Mouse (Mus musculus) ovary, postnatal 10 days (tissue): ENCODE results near the gene Tcf7l2.
A peak's percentile ranks its signal among the peaks of the same experiment; 100 is the strongest.

Source experiments
- DNase-seq: peaks from one replicate; pipeline ENCODE4 v3.0.0; 2022; ENCODE audit warnings: low spot score

Gene Tcf7l2

GRCm38 (mm10) chr19:55729376-55729775, 12.2 kb upstream of the Tcf7l2 start:
- DNase-seq = no peak

GRCm38 (mm10) chr19:55732499-55732898, 9.1 kb upstream of the Tcf7l2 start:
- no peak for DNase-seq

- DNase-seq = no peak
Observed at GRCm38 (mm10) chr19:55732994-55733393, 8.6 kb upstream of the Tcf7l2 start.

- DNase-seq = no peak
Observed at GRCm38 (mm10) chr19:55736016-55736415, 5.6 kb upstream of the Tcf7l2 start.

- DNase-seq = no peak
Observed at GRCm38 (mm10) chr19:55739713-55740112, 1.9 kb upstream of the Tcf7l2 start.

- no peak for DNase-seq
Observed at GRCm38 (mm10) chr19:55740753-55741438, 724 bp upstream of the Tcf7l2 start.

GRCm38 (mm10) chr19:55742386-55743000, 873 bp downstream of the Tcf7l2 start:
- peak; percentile 51 for DNase-seq

- peak; percentile 48 for DNase-seq
Observed at GRCm38 (mm10) chr19:55743001-55743556, 1.5 kb downstream of the Tcf7l2 start.

- peak; percentile 46 for DNase-seq
Observed at GRCm38 (mm10) chr19:55743557-55744441, 2.2 kb downstream of the Tcf7l2 start.

- no peak for DNase-seq
Observed at GRCm38 (mm10) chr19:55744576-55745191, 3.1 kb downstream of the Tcf7l2 start.

- no peak for DNase-seq
Observed at GRCm38 (mm10) chr19:55745192-55745578, 3.6 kb downstream of the Tcf7l2 start.

GRCm38 (mm10) chr19:55746241-55746640, 4.6 kb downstream of the Tcf7l2 start:
- no peak for DNase-seq

GRCm38 (mm10) chr19:55747237-55747925, 5.8 kb downstream of the Tcf7l2 start:
- DNase-seq = no peak

- DNase-seq = no peak
Observed at GRCm38 (mm10) chr19:55747926-55748291, 6.3 kb downstream of the Tcf7l2 start.

- DNase-seq = no peak
Observed at GRCm38 (mm10) chr19:55748801-55749200, 7.2 kb downstream of the Tcf7l2 start.

- no peak for DNase-seq
Observed at GRCm38 (mm10) chr19:55749532-55749931, 7.9 kb downstream of the Tcf7l2 start.

- no peak for DNase-seq
Observed at GRCm38 (mm10) chr19:55750048-55750447, 8.4 kb downstream of the Tcf7l2 start.

GRCm38 (mm10) chr19:55750465-55750864, 8.8 kb downstream of the Tcf7l2 start:
- DNase-seq = no peak

GRCm38 (mm10) chr19:55752861-55753260, 11.2 kb downstream of the Tcf7l2 start:
- no peak for DNase-seq

- no peak for DNase-seq
Observed at GRCm38 (mm10) chr19:55754303-55754702, 12.7 kb downstream of the Tcf7l2 start.

GRCm38 (mm10) chr19:55755462-55755861, 13.8 kb downstream of the Tcf7l2 start:
- DNase-seq = no peak

- DNase-seq = no peak
Observed at GRCm38 (mm10) chr19:55756707-55757106, 15.1 kb downstream of the Tcf7l2 start.
